Mouse (Mus musculus) lung, postnatal 36 days (tissue): Measurements from ENCODE around the gene Adm2.
A peak's percentile ranks its signal among the peaks of the same experiment; 100 is the strongest.

Source experiments
- DNase-seq: peaks from one replicate; pipeline ENCODE4 v3.0.0; 2022; ENCODE audit warnings: mixed read lengths

Adm2 gene

GRCm38 (mm10) chr15:89358784-89359183 lies 36.3 kb downstream of the Adm2 start:
- DNase-seq: no peak

GRCm38 (mm10) chr15:89363051-89363450 lies 40.5 kb downstream of the Adm2 start:
- peak; percentile 85 for DNase-seq

GRCm38 (mm10) chr15:89365141-89365551 lies 42.6 kb downstream of the Adm2 start:
- no peak for DNase-seq

- DNase-seq: no peak
These were observed 49.5 kb downstream of the Adm2 start for GRCm38 (mm10) chr15:89372068-89372467.

GRCm38 (mm10) chr15:89372536-89372935 lies 50.0 kb downstream of the Adm2 start:
- no peak for DNase-seq

GRCm38 (mm10) chr15:89373027-89373761 lies 50.7 kb downstream of the Adm2 start:
- peak; percentile 95 for DNase-seq

GRCm38 (mm10) chr15:89373762-89374248 lies 51.3 kb downstream of the Adm2 start, which contains the start of gene Sco2:
Gene Sco2 (minus strand): TSS chr15:89373846.
- peak; percentile 97 for DNase-seq
